Comparison of ENCODE assay signal across 23 mouse cellular contexts in the genomic region with DNA sequence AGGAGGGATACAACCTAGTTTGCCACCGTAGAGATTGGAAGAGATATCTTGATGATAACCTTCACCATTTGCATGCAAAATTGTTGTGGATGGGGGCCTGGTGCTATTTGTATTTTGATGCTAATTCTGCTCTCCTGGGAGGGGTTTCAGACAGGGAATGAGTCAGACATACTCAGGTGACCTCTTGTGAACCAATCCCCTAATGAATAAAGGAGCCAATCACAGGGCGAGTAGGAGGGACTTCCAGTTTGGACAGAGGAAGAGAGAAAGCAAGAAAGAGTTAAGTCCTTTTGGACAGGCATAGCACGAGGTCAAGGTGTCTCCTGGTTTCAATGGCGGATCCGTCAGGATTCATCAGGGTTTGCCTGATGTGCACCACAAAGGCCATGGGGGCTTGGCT.
"Had no signal": no experiment of that assay in that cellular context is flagged by ENCODE, and none has a peak within 500 bp of the region (broad histone marks: within the 10 kb centered on the region; RNA-seq: fewer than 3 reads in every experiment).

No protein-coding gene starts in this region.

- H3K4me1 ChIP-seq: heart, embryonic 15.5 days; hindbrain, embryonic 13.5 days; limb, embryonic 13.5 days; limb, embryonic 15.5 days; liver, embryonic 12.5 days had no signal

- H3K36me3 ChIP-seq: heart, embryonic 13.5 days; heart, embryonic 15.5 days; hindbrain, embryonic 13.5 days; intestine, embryonic 15.5 days; limb, embryonic 13.5 days; limb, embryonic 15.5 days; liver, embryonic 12.5 days had no signal

- H3K4me2 ChIP-seq: heart, embryonic 11.5 days; heart, embryonic 13.5 days; heart, embryonic 15.5 days; hindbrain, embryonic 13.5 days; intestine, embryonic 15.5 days; limb, embryonic 13.5 days; limb, embryonic 15.5 days; liver, embryonic 12.5 days had no signal

- H3K9me3 ChIP-seq: heart, embryonic 13.5 days; heart, embryonic 15.5 days; hindbrain, embryonic 13.5 days; intestine, embryonic 15.5 days; limb, embryonic 13.5 days; limb, embryonic 15.5 days; liver, embryonic 12.5 days had no signal

- H3K9ac ChIP-seq: heart, embryonic 13.5 days; heart, embryonic 15.5 days; hindbrain, embryonic 13.5 days; intestine, embryonic 15.5 days; limb, embryonic 13.5 days; limb, embryonic 15.5 days; liver, embryonic 12.5 days had no signal

- DNase-seq: gastrocnemius, postnatal 14 days; gastrocnemius, postnatal 36 days; heart, adult 2 months; heart, postnatal 14 days; heart, postnatal 36 days; kidney, adult 18-20 months; kidney, adult 8-10 months; kidney, postnatal 10 days; kidney, postnatal 25 days; kidney, postnatal 4 days had no signal

- H3K27ac ChIP-seq: heart, adult 2 months; heart, embryonic 13.5 days; heart, embryonic 15.5 days; hindbrain, embryonic 13.5 days; intestine, embryonic 15.5 days; layer of hippocampus, adult 2 months; left cerebral cortex, adult 2 months; limb, embryonic 13.5 days; limb, embryonic 15.5 days; liver, embryonic 12.5 days had no signal

- ATAC-seq: hindbrain, embryonic 16.5 days; inflammation-experienced regulatory T-cells, adult 6 months; intestine, embryonic 15.5 days; intestine, postnatal 0 days; liver, embryonic 12.5 days had no signal

- H3K27me3 ChIP-seq: heart, embryonic 13.5 days; heart, embryonic 15.5 days; hindbrain, embryonic 13.5 days; intestine, embryonic 15.5 days; limb, embryonic 13.5 days; limb, embryonic 15.5 days; liver, embryonic 12.5 days had no signal

- H3K4me3 ChIP-seq: heart, adult 2 months; heart, embryonic 13.5 days; heart, embryonic 15.5 days; hindbrain, embryonic 13.5 days; intestine, embryonic 15.5 days; layer of hippocampus, adult 2 months; left cerebral cortex, adult 2 months; limb, embryonic 13.5 days; limb, embryonic 15.5 days; liver, embryonic 12.5 days had no signal
